12 mouse cellular contexts compared by ENCODE assay signal in genomic region chr12:106829323-106829722, GRCm38 (mm10).
DNase-seq lines count a peak whose midpoint lies in the region; ATAC-seq lines count a peak whose summit lies in the region.
"Had no signal": no experiment of that assay in that cellular context is flagged by ENCODE, and none has a peak within 500 bp of the region (broad histone marks: within the 10 kb centered on the region; RNA-seq: fewer than 3 reads in every experiment).

No protein-coding gene starts in this region.

- H3K4me1 ChIP-seq in heart, embryonic 13.5 days, result peaks cover 15% of the 10 kb centered on the region
- peaks cover 10% of the 10 kb centered on the region for H3K4me1 ChIP-seq in neural tube, embryonic 13.5 days (replicated peaks)
- H3K4me1 ChIP-seq in midbrain, embryonic 10.5 days, result peaks cover 41% of the 10 kb centered on the region
- H3K4me1 ChIP-seq: lung, embryonic 15.5 days had no signal

- no peak for DNase-seq in heart, postnatal 14 days
- DNase-seq in neural tube, embryonic 10.5 days (ENCODE audit: extremely low spot score, low spot score), result no peak
- peak; percentile 55 for DNase-seq in midbrain, embryonic 10.5 days (ENCODE audit: low spot score)
- no peak for DNase-seq in adrenal gland, postnatal 4 days (ENCODE audit: low spot score in 2 of 2)
- DNase-seq in gastrocnemius, postnatal 10 days, result no peak
- no peak for DNase-seq in adrenal gland, adult 8-10 months
- DNase-seq: heart, adult 18-20 months; thymus, postnatal 36 days had no signal

- H3K9me3 ChIP-seq in heart, embryonic 13.5 days, result no peaks in the 10 kb centered on the region
- H3K9me3 ChIP-seq in neural tube, embryonic 13.5 days, result no peaks in the 10 kb centered on the region
- no peaks in the 10 kb centered on the region for H3K9me3 ChIP-seq in midbrain, embryonic 10.5 days (replicated peaks)
- H3K9me3 ChIP-seq: limb, embryonic 15.5 days; lung, embryonic 15.5 days had no signal

- intact Hi-C loops in heart, postnatal 14 days (cut with DNase I), result no loop called here

- H3K36me3 ChIP-seq in heart, embryonic 13.5 days, result no peaks in the 10 kb centered on the region
- H3K36me3 ChIP-seq in neural tube, embryonic 13.5 days, result no peaks in the 10 kb centered on the region
- no peaks in the 10 kb centered on the region for H3K36me3 ChIP-seq in midbrain, embryonic 10.5 days
- H3K36me3 ChIP-seq: limb, embryonic 15.5 days; lung, embryonic 15.5 days had no signal

- no peak overlapping the region for H3K27ac ChIP-seq in heart, embryonic 13.5 days (replicated peaks)
- peak overlapping the region; percentile 47; the same call in 1 of the 2 replicates for H3K27ac ChIP-seq in neural tube, embryonic 13.5 days (replicated peaks)
- H3K27ac ChIP-seq in midbrain, embryonic 10.5 days (replicated peaks), result peak overlapping the region; percentile 57
- H3K27ac ChIP-seq: limb, embryonic 15.5 days; lung, embryonic 15.5 days had no signal

- 0 out of 2 replicates have a peak overlapping the region, but pooled peaks have one; percentile 40 for H3K9ac ChIP-seq in heart, embryonic 13.5 days
- no peak overlapping the region for H3K9ac ChIP-seq in neural tube, embryonic 13.5 days
- H3K9ac ChIP-seq: limb, embryonic 15.5 days; lung, embryonic 15.5 days had no signal

- no peak overlapping the region for H3K4me3 ChIP-seq in heart, embryonic 13.5 days
- no peak overlapping the region for H3K4me3 ChIP-seq in neural tube, embryonic 13.5 days
- H3K4me3 ChIP-seq in midbrain, embryonic 10.5 days, result peak overlapping the region; percentile 21
- H3K4me3 ChIP-seq: limb, embryonic 15.5 days; lung, embryonic 15.5 days had no signal

- H3K4me2 ChIP-seq in heart, embryonic 13.5 days, result 0 out of 2 replicates have a peak overlapping the region, but pooled peaks have one; percentile 40
- no peak overlapping the region for H3K4me2 ChIP-seq in neural tube, embryonic 13.5 days
- H3K4me2 ChIP-seq: limb, embryonic 15.5 days; lung, embryonic 15.5 days had no signal

- 11% methylated on average over 9 of the region's 9 CpGs for WGBS in heart, embryonic 13.5 days
- 18% methylated on average over 9 of the region's 9 CpGs for WGBS in neural tube, embryonic 13.5 days
- 10% methylated on average over 9 of the region's 9 CpGs for WGBS in midbrain, embryonic 10.5 days

- no peak for ATAC-seq in heart, embryonic 13.5 days (ENCODE audit: extremely low read depth, insufficient number of reproducible peaks, low FRiP score, low TSS enrichment)
- ATAC-seq in neural tube, embryonic 13.5 days (ENCODE audit: low read depth), result no peak

- H3K27me3 ChIP-seq in heart, embryonic 13.5 days (replicated peaks), result peaks cover 8% of the 10 kb centered on the region; the same call in 1 of the 2 replicates
- H3K27me3 ChIP-seq in neural tube, embryonic 13.5 days, result peaks cover 3% of the 10 kb centered on the region; the same call in 1 of the 2 replicates
- peaks cover 21% of the 10 kb centered on the region for H3K27me3 ChIP-seq in midbrain, embryonic 10.5 days (ENCODE audit: low read depth, poor library complexity, severe bottlenecking)
- H3K27me3 ChIP-seq: limb, embryonic 15.5 days; lung, embryonic 15.5 days had no signal
